Mouse (Mus musculus) neural tube, embryonic 14.5 days (tissue): ENCODE measurements at regions not wholly inside any gene's neighbourhood (a gene's known extent, or its start where the extent isn't known, plus 50 kb on each side); places are given as distances from the start of the nearest gene placed in this dataset.

Experiments used
- ATAC-seq: fragments of 200-750 bp; cut with Nextera tagmentation; 2 replicates; pipeline ENCODE4 v1.8.0; 2017; ENCODE audit warnings: low read depth, mild to moderate bottlenecking, moderate TSS enrichment, moderate library complexity
- H3K27ac ChIP-seq: fragments of 300-500 bp; sonication (generic); 2 replicates; pipeline ENCODE4 v1.5.1; 2014; ENCODE audit warnings: low read depth, mild to moderate bottlenecking, control low read depth, low read length, moderate library complexity, mixed read lengths
- H3K27me3 ChIP-seq: fragments of 300-500 bp; sonication (generic); 2 replicates; pipeline ENCODE4 v1.6.1; 2014; ENCODE audit warnings: low read length; ENCODE audit not compliant: control insufficient read depth, insufficient read depth
- H3K36me3 ChIP-seq: fragments of 300-500 bp; sonication (generic); 2 replicates; pipeline ENCODE4 v1.6.1; 2014; ENCODE audit warnings: low read length, mixed read lengths; ENCODE audit not compliant: control insufficient read depth, insufficient read depth
- H3K4me1 ChIP-seq: fragments of 300-500 bp; sonication (generic); 2 replicates; pipeline ENCODE4 v1.6.1; 2014; ENCODE audit warnings: low read length; ENCODE audit not compliant: control insufficient read depth, insufficient read depth
- H3K4me2 ChIP-seq: fragments of 300-500 bp; sonication (generic); 2 replicates; pipeline ENCODE4 v1.6.1; 2014; ENCODE audit warnings: mild to moderate bottlenecking, low read depth, low read length, control low read depth
- H3K4me3 ChIP-seq: fragments of 300-500 bp; sonication (generic); 2 replicates; pipeline ENCODE4 v1.5.1; 2014; ENCODE audit warnings: low read depth, low read length, control low read depth, mixed read lengths
- H3K9ac ChIP-seq: fragments of 300-500 bp; sonication (generic); replicated peaks from 2 replicates; pipeline ENCODE4 v1.6.1; 2014; ENCODE audit warnings: low read depth, mild to moderate bottlenecking, control low read depth, low read length, mixed read lengths
- H3K9me3 ChIP-seq: fragments of 300-500 bp; sonication (generic); 2 replicates; pipeline ENCODE4 v1.6.1; 2016; ENCODE audit warnings: low read length; ENCODE audit not compliant: control insufficient read depth
- WGBS: fragments of 180-500 bp; shearing (Covaris S2); extraction: QIAGEN DNeasy Blood & Tissue Kit; methylation state at CpG from one replicate; pipeline ENCODE4 v1.1.7; 2014; 5-methylcytosine and 5-hydroxymethylcytosine counted together

GRCm38 (mm10) chr4:9218380-9218779 is 979.5 kb upstream of the Car8 start:
- Histone ChIP-seq H3K27ac (no peak overlapping the region), H3K4me3 (no peak overlapping the region), H3K4me1 (no peaks in the 10 kb centered on the region), H3K4me2 (no peak overlapping the region), H3K36me3 (no peaks in the 10 kb centered on the region), H3K27me3 (no peaks in the 10 kb centered on the region), H3K9ac (no peak overlapping the region), H3K9me3 (no peaks in the 10 kb centered on the region)
- ATAC-seq, result no peak
- 92% methylated on average over 5 of the region's 5 CpGs for WGBS

GRCm38 (mm10) chr4:9208606-9209005 is 969.8 kb upstream of the Car8 start:
- Histone ChIP-seq H3K9me3 (no peaks in the 10 kb centered on the region), H3K4me2 (no peak overlapping the region), H3K4me3 (no peak overlapping the region), H3K9ac (no peak overlapping the region), H3K36me3 (no peaks in the 10 kb centered on the region), H3K27ac (no peak overlapping the region), H3K4me1 (no peaks in the 10 kb centered on the region), H3K27me3 (no peaks in the 10 kb centered on the region)
- 56% methylated on average over 2 of the region's 2 CpGs for WGBS
- ATAC-seq, result no peak

- Histone ChIP-seq H3K9me3 (no peaks in the 10 kb centered on the region), H3K27me3 (no peaks in the 10 kb centered on the region), H3K4me3 (no peak overlapping the region), H3K27ac (no peak overlapping the region), H3K36me3 (no peaks in the 10 kb centered on the region), H3K9ac (no peak overlapping the region), H3K4me2 (no peak overlapping the region), H3K4me1 (peaks cover 6% of the 10 kb centered on the region)
- WGBS, result 70% methylated on average over 2 of the region's 2 CpGs
- peak; percentile 28; the same call in 1 of the 2 replicates for ATAC-seq
Measured at GRCm38 (mm10) chr4:9200012-9200411, 961.2 kb upstream of the Car8 start.

GRCm38 (mm10) chr4:9196435-9196834 is 957.6 kb upstream of the Car8 start:
- Histone ChIP-seq H3K27me3 (no peaks in the 10 kb centered on the region), H3K9me3 (no peaks in the 10 kb centered on the region), H3K4me2 (no peak overlapping the region), H3K9ac (no peak overlapping the region), H3K4me1 (peaks cover 6% of the 10 kb centered on the region), H3K36me3 (no peaks in the 10 kb centered on the region), H3K4me3 (no peak overlapping the region), H3K27ac (peak overlapping the region; percentile 64; the same call in 1 of the 2 replicates)
- 31% methylated on average over 4 of the region's 4 CpGs for WGBS
- ATAC-seq, result no peak

GRCm38 (mm10) chr4:9193121-9193520 is 954.3 kb upstream of the Car8 start:
- ATAC-seq, result no peak
- no peaks in the 10 kb centered on the region for H3K36me3 ChIP-seq
- no peak overlapping the region for H3K9ac ChIP-seq
- no peak overlapping the region for H3K4me2 ChIP-seq
- H3K27me3 ChIP-seq, result no peaks in the 10 kb centered on the region
- H3K9me3 ChIP-seq, result no peaks in the 10 kb centered on the region
- H3K4me3 ChIP-seq, result no peak overlapping the region
- 59% methylated on average over 6 of the region's 6 CpGs for WGBS
- H3K27ac ChIP-seq, result no peak overlapping the region
- H3K4me1 ChIP-seq, result no peaks in the 10 kb centered on the region; the same call in 1 of the 2 replicates

- H3K36me3 ChIP-seq, result no peaks in the 10 kb centered on the region
- no peaks in the 10 kb centered on the region for H3K9me3 ChIP-seq
- no peak overlapping the region; the same call in 1 of the 2 replicates for H3K9ac ChIP-seq
- peak overlapping the region; percentile 52 for H3K27ac ChIP-seq
- H3K27me3 ChIP-seq, result no peaks in the 10 kb centered on the region
- ATAC-seq, result no peak
- no peak overlapping the region for H3K4me3 ChIP-seq
- peaks cover 14% of the 10 kb centered on the region; the same call in 1 of the 2 replicates for H3K4me1 ChIP-seq
- 51% methylated on average over 14 of the region's 14 CpGs for WGBS
- H3K4me2 ChIP-seq, result peak overlapping the region; percentile 45; the same call in 1 of the 2 replicates
Measured at GRCm38 (mm10) chr4:9185156-9185875, 946.5 kb upstream of the Car8 start.

- Histone ChIP-seq H3K27me3 (no peaks in the 10 kb centered on the region), H3K9me3 (no peaks in the 10 kb centered on the region), H3K27ac (peak overlapping the region; percentile 67), H3K4me2 (peak overlapping the region; percentile 45), H3K4me3 (peak overlapping the region; percentile 17), H3K36me3 (no peaks in the 10 kb centered on the region), H3K4me1 (peaks cover 14% of the 10 kb centered on the region; the same call in 1 of the 2 replicates), H3K9ac (peak overlapping the region; percentile 21; the same call in 1 of the 2 replicates)
- ATAC-seq, result peak; percentile 85
- under 1% methylated on average over 12 of the region's 12 CpGs for WGBS
Measured at GRCm38 (mm10) chr4:9184451-9185121, 945.7 kb upstream of the Car8 start.

- no peaks in the 10 kb centered on the region for H3K27me3 ChIP-seq
- H3K36me3 ChIP-seq, result no peaks in the 10 kb centered on the region
- no peak overlapping the region for H3K27ac ChIP-seq
- ATAC-seq, result no peak
- H3K4me3 ChIP-seq, result no peak overlapping the region
- H3K4me1 ChIP-seq, result no peaks in the 10 kb centered on the region
- WGBS, result 80% methylated on average over 1 of the region's 1 CpGs
- no peak overlapping the region for H3K4me2 ChIP-seq
- H3K9me3 ChIP-seq, result no peaks in the 10 kb centered on the region
- H3K9ac ChIP-seq, result no peak overlapping the region
Measured at GRCm38 (mm10) chr4:9174365-9174764, 935.5 kb upstream of the Car8 start.

GRCm38 (mm10) chr4:9162374-9162773 is 923.5 kb upstream of the Car8 start:
- Histone ChIP-seq H3K36me3 (no peaks in the 10 kb centered on the region), H3K4me1 (no peaks in the 10 kb centered on the region), H3K4me2 (no peak overlapping the region), H3K27me3 (no peaks in the 10 kb centered on the region), H3K27ac (no peak overlapping the region), H3K9me3 (no peaks in the 10 kb centered on the region), H3K4me3 (no peak overlapping the region), H3K9ac (no peak overlapping the region)
- 65% methylated on average over 7 of the region's 7 CpGs for WGBS
- ATAC-seq, result no peak
